Mouse (Mus musculus): ENCODE data around the gene Zmpste24. TPM values are rescaled to one million over a fixed set of nuclear protein-coding genes. Genes with fewer than 3 reads are reported as not detected.
"Not testable (repeated sequence)": the region's sequence is repeated elsewhere in the genome, so short reads cannot be mapped to it uniquely, and the experiment has no call there.

The Zmpste24 gene
- 10 to 100 TPM; 16.1 to 17.2 TPM for total RNA-seq (2021)
- long read RNA-seq, experiment 1, transcript Zmpste24-201 (10 exons, 3,429 nt): major isoform, 6 of 8 reads
- long read RNA-seq, experiment 1, partial matches to known transcripts: 2 of 8 reads
- long read RNA-seq, experiment 1, other reads (novel, unspliced or antisense): 0 of 8 reads
- long read RNA-seq, experiment 2, transcript Zmpste24-201 (10 exons, 3,429 nt): major isoform, 13 of 14 reads
- long read RNA-seq, experiment 2, partial matches to known transcripts: 1 of 14 reads
- long read RNA-seq, experiment 2, other reads (novel, unspliced or antisense): 0 of 14 reads

- peak; percentile 75 for DNase-seq
Measured at GRCm38 (mm10) chr4:121097650-121098378, at the start of gene Zmpste24. Gene Zmpste24 (minus strand): TSS chr4:121098241.

GRCm38 (mm10) chr4:121109126-121109525 is 11.1 kb upstream of the Zmpste24 start, which contains the start of gene Tmco2:
Gene Tmco2 (minus strand): TSS chr4:121109226.
- no peak for DNase-seq

- DNase-seq: no peak
Measured at GRCm38 (mm10) chr4:121103304-121103703, 5.3 kb upstream of the Zmpste24 start.

GRCm38 (mm10) chr4:121090211-121090610 is 7.8 kb downstream of the Zmpste24 start:
- DNase-seq: no peak

GRCm38 (mm10) chr4:121088696-121089095 is 9.3 kb downstream of the Zmpste24 start:
- no peak for DNase-seq

GRCm38 (mm10) chr4:121084506-121084905 is 13.5 kb downstream of the Zmpste24 start:
- DNase-seq: no peak

- DNase-seq: no peak
Measured at GRCm38 (mm10) chr4:121080395-121080794, 17.6 kb downstream of the Zmpste24 start.

GRCm38 (mm10) chr4:121077915-121078646 is 20.0 kb downstream of the Zmpste24 start:
- DNase-seq: no peak

- DNase-seq: no peak
Measured at GRCm38 (mm10) chr4:121074250-121074649, 23.8 kb downstream of the Zmpste24 start.

GRCm38 (mm10) chr4:121065336-121065735 is 32.7 kb downstream of the Zmpste24 start:
- no peak for DNase-seq

GRCm38 (mm10) chr4:121059218-121059617 is 38.8 kb downstream of the Zmpste24 start:
- not testable (repeated sequence) for DNase-seq

GRCm38 (mm10) chr4:121057032-121057431 is 41.0 kb downstream of the Zmpste24 start:
- DNase-seq: no peak

GRCm38 (mm10) chr4:121056342-121056741 is 41.7 kb downstream of the Zmpste24 start:
- no peak for DNase-seq

GRCm38 (mm10) chr4:121052454-121053323 is 45.4 kb downstream of the Zmpste24 start:
- DNase-seq: no peak

GRCm38 (mm10) chr4:121051863-121052262 is 46.2 kb downstream of the Zmpste24 start:
- DNase-seq: no peak

GRCm38 (mm10) chr4:121042946-121043345 is 55.1 kb downstream of the Zmpste24 start:
- no peak for DNase-seq

- no peak for DNase-seq
Measured at GRCm38 (mm10) chr4:121042472-121042871, 55.6 kb downstream of the Zmpste24 start.

GRCm38 (mm10) chr4:121040897-121041671 is 57.0 kb downstream of the Zmpste24 start:
- no peak for DNase-seq

GRCm38 (mm10) chr4:121040323-121040722 is 57.7 kb downstream of the Zmpste24 start:
- DNase-seq: no peak

- DNase-seq: no peak
Measured at GRCm38 (mm10) chr4:121039331-121040115, 58.5 kb downstream of the Zmpste24 start, which contains the start of gene Col9a2. Gene Col9a2 (plus strand): TSS chr4:121039385.
